Mouse (Mus musculus) right cerebral cortex, postnatal 14 days (tissue): Measurements from ENCODE around the gene Asprv1.

Experiments used
- DNase-seq: peaks from one replicate; pipeline ENCODE4 v3.0.0; 2022

Gene Asprv1

GRCm38 (mm10) chr6:86668580-86669239 lies 40.7 kb downstream of the Asprv1 start, which contains the start of gene Mxd1:
Mxd1 (minus strand) TSS chr6:86669161.
- DNase-seq = peak; percentile 37

GRCm38 (mm10) chr6:86669240-86669727 lies 41.3 kb downstream of the Asprv1 start:
- peak; percentile 100 for DNase-seq

DNA sequence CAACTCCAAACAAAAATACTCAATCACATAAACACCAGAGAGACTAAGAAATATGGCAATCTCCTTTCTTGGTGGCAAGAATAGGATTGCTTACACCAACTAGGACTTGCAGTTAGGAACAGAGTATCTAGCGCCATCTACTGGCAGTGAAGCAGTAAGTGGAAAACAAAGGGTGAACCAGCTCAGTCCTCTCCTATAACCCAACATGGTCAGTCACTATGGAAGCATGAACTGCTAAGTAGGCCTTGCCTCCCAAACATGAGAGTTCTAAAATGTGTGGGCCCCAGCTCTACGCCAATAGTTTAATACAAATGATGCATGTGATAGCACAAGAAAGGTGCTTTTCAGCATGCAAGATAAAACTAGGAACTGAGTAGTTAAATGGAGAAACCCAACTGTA lies 42.9 kb downstream of the Asprv1 start:
- DNase-seq = no peak

DNA sequence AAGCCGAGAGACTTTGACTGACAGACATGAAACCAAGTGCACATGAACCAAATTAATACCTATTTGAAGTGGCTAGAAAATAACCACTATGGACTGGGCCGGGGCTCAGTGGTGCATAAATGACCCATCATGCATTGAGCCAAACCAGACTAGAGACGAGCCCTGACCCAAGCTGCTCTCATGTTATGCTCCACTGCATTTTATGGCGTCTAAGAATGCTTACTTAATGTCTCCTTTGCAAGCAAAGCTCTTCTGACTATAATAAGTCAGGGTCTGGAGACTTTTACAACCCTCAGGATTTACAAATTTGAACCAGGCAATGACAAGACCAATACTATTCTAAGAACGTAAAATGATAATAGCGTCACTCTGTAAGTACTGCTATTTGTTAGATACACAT lies 50.4 kb downstream of the Asprv1 start:
- no peak for DNase-seq
